Mouse (Mus musculus): Measurements from ENCODE around the gene Ntn4. TPM values are rescaled to one million over a fixed set of nuclear protein-coding genes. Genes with fewer than 3 reads are reported as not detected.

Ntn4 gene
- polyA plus RNA-seq, 1 experiment from 2014 or later: 0.70 TPM

DNA sequence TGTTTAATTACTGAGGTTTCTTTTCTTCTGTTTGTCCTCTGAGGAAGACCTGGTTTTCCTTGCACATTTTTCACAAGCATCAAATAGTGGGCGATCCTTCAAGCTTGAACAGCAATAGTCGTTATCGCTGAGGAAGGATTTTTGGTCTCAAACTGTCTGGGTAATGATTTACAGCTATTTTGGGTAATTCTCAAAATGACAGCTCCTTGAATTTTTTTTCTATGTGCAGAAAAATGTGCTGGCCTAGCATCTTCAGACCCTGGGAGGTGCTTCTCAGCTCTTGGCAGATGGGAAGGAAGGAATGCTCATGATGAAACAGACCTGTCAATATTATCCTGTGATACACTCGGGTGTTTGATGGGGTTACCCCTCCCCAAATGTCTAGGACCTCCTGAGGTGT, 63.5 kb downstream of the Ntn4 start:
- H3K4me2 ChIP-seq (replicated peaks): no peak overlapping the region
- ATAC-seq (ENCODE audit: low FRiP score) (no peak), DNase-seq (ENCODE audit: low spot score) (no peak)
- H3K36me3 ChIP-seq (replicated peaks; ENCODE audit: control insufficient read depth, insufficient read depth): peaks cover under 1% of the 10 kb centered on the region; the same call in 1 of the 2 replicates
- 87% methylated on average over 4 of the region's 4 CpGs for WGBS
- 0 out of 2 replicates have a peak, but pooled peaks cover 6% of the 10 kb centered on the region for H3K4me1 ChIP-seq (replicated peaks; ENCODE audit: control insufficient read depth, insufficient read depth, low read length)
- no peaks in the 10 kb centered on the region for H3K9me3 ChIP-seq (ENCODE audit: control insufficient read depth, low read length)
- H3K4me3 ChIP-seq (replicated peaks; ENCODE audit: low read length): no peak overlapping the region
- H3K27me3 ChIP-seq (ENCODE audit: control insufficient read depth, insufficient read depth, low read length): no peaks in the 10 kb centered on the region
- no peak overlapping the region for H3K9ac ChIP-seq
- H3K27ac ChIP-seq: no peak overlapping the region

GRCm38 (mm10) chr10:93707149-93708075, 66.9 kb downstream of the Ntn4 start:
- no peak for ATAC-seq (ENCODE audit: low FRiP score)

GRCm38 (mm10) chr10:93708076-93708473, 67.6 kb downstream of the Ntn4 start:
- Histone ChIP-seq H3K36me3 (replicated peaks; ENCODE audit: control insufficient read depth, insufficient read depth) (peaks cover 24% of the 10 kb centered on the region), H3K27me3 (ENCODE audit: control insufficient read depth, insufficient read depth, low read length) (no peaks in the 10 kb centered on the region), H3K9ac (no peak overlapping the region), H3K4me2 (replicated peaks) (no peak overlapping the region), H3K4me3 (replicated peaks; ENCODE audit: low read length) (no peak overlapping the region), H3K4me1 (replicated peaks; ENCODE audit: control insufficient read depth, insufficient read depth, low read length) (no peaks in the 10 kb centered on the region), H3K27ac (no peak overlapping the region), H3K9me3 (ENCODE audit: control insufficient read depth, low read length) (no peaks in the 10 kb centered on the region)
- 86% methylated on average over 6 of the region's 6 CpGs for WGBS
- ATAC-seq (ENCODE audit: low FRiP score) (no peak), DNase-seq (ENCODE audit: low spot score) (no peak)

More at GRCm38 (mm10) chr10:93707149-93708075, 66.9 kb downstream of the Ntn4 start:
- Histone ChIP-seq H3K4me1 (replicated peaks; ENCODE audit: control insufficient read depth, insufficient read depth, low read length) (no peaks in the 10 kb centered on the region), H3K27me3 (ENCODE audit: control insufficient read depth, insufficient read depth, low read length) (no peaks in the 10 kb centered on the region), H3K9me3 (ENCODE audit: control insufficient read depth, low read length) (no peaks in the 10 kb centered on the region), H3K4me2 (replicated peaks) (no peak overlapping the region), H3K4me3 (replicated peaks; ENCODE audit: low read length) (no peak overlapping the region), H3K27ac (no peak overlapping the region), H3K36me3 (replicated peaks; ENCODE audit: control insufficient read depth, insufficient read depth) (peaks cover 24% of the 10 kb centered on the region), H3K9ac (no peak overlapping the region)
- WGBS: 67% methylated on average over 21 of the region's 21 CpGs
- DNase-seq (ENCODE audit: low spot score): no peak

DNA sequence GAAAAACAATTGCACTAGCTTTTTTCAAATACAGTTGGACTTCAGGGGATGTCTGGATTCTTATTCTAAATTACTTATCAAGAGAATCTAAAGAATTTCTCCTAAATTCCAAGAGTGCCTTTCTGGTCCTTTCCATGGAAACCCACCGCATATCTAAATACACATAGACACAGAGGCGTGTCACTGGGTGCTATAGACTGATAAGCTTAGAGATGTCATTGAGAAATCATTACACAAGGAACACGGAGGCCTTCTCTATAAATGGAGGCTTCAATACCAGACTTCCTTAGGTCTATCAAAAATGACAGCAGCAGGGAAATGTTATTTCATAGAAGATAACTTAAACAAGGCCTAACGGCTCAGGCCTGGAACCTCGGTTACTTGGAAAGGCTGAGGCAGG, 68.0 kb downstream of the Ntn4 start:
- DNase-seq (ENCODE audit: low spot score) (no peak), ATAC-seq (ENCODE audit: low FRiP score) (no peak)
- Histone ChIP-seq H3K27me3 (ENCODE audit: control insufficient read depth, insufficient read depth, low read length) (no peaks in the 10 kb centered on the region), H3K27ac (no peak overlapping the region), H3K4me3 (replicated peaks; ENCODE audit: low read length) (no peak overlapping the region), H3K9me3 (ENCODE audit: control insufficient read depth, low read length) (no peaks in the 10 kb centered on the region), H3K36me3 (replicated peaks; ENCODE audit: control insufficient read depth, insufficient read depth) (peaks cover 24% of the 10 kb centered on the region), H3K4me2 (replicated peaks) (no peak overlapping the region), H3K9ac (no peak overlapping the region), H3K4me1 (replicated peaks; ENCODE audit: control insufficient read depth, insufficient read depth, low read length) (no peaks in the 10 kb centered on the region)
- 94% methylated on average over 5 of the region's 5 CpGs for WGBS

DNA sequence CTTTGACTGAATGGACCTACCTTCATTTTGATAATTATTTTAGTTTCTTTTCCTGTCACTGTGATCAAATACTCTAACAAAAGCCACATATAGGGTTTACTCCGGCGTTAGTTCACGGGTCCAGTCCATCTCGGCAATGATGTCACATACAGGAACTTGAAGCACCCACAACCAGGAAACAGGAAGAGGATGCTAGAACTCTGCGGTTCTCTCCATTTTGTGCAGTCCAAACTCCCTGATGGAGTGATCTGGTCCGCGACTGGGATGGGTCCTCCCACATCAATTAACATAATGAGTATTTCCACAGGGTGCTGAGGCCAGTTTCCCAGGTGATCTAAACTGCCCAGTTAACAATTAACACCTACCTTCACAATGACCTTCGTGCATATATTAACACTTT, 69.1 kb downstream of the Ntn4 start:
- Histone ChIP-seq H3K9me3 (ENCODE audit: control insufficient read depth, low read length) (no peaks in the 10 kb centered on the region), H3K27me3 (ENCODE audit: control insufficient read depth, insufficient read depth, low read length) (no peaks in the 10 kb centered on the region), H3K4me3 (replicated peaks; ENCODE audit: low read length) (no peak overlapping the region), H3K9ac (no peak overlapping the region), H3K4me1 (replicated peaks; ENCODE audit: control insufficient read depth, insufficient read depth, low read length) (no peaks in the 10 kb centered on the region), H3K36me3 (replicated peaks; ENCODE audit: control insufficient read depth, insufficient read depth) (peaks cover 24% of the 10 kb centered on the region), H3K4me2 (replicated peaks) (no peak overlapping the region), H3K27ac (no peak overlapping the region)
- WGBS: 94% methylated on average over 8 of the region's 8 CpGs
- ATAC-seq (ENCODE audit: low FRiP score) (no peak), DNase-seq (ENCODE audit: low spot score) (no peak)

DNA sequence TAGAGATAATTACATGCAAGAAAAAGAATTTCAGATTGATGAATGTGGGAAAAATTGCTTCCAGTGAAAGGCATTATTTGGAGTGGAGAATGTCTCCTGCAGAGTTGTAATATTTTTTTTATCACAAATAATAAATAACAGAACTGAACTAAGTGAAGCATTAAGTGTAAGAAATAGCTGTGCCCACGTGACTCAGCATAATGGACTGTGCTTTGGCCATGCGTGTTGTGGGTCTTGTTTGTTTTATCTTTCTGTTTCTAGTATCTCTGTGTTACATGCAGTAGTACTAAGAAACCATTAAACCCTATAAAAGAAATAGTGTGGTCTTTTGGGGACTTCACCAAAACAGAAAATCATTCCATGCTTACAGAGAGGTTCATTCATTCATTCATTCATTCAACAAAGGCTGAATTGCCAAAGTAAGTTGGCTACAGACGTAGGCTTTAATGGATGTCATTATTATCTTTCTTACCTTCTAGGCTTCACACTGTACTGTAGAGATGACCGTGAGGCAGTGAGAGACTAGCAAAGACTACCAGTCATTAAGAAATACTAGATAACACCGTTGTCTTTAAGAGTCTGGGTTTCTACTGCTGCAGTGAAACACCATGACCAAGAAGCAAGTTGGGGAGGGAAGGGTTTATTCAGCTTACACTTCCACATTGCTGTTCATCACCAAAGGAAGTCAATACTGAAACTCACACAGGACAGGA, 81.3 kb downstream of the Ntn4 start:
- Histone ChIP-seq H3K4me2 (replicated peaks) (no peak overlapping the region), H3K4me1 (replicated peaks; ENCODE audit: control insufficient read depth, insufficient read depth, low read length) (no peaks in the 10 kb centered on the region), H3K9ac (no peak overlapping the region), H3K36me3 (replicated peaks; ENCODE audit: control insufficient read depth, insufficient read depth) (0 out of 2 replicates have a peak, but pooled peaks cover 5% of the 10 kb centered on the region), H3K4me3 (replicated peaks; ENCODE audit: low read length) (no peak overlapping the region), H3K9me3 (ENCODE audit: control insufficient read depth, low read length) (no peaks in the 10 kb centered on the region), H3K27me3 (ENCODE audit: control insufficient read depth, insufficient read depth, low read length) (no peaks in the 10 kb centered on the region), H3K27ac (no peak overlapping the region)
- no peak for DNase-seq (ENCODE audit: low spot score)
- 88% methylated on average over 5 of the region's 5 CpGs for WGBS
- no peak for ATAC-seq (ENCODE audit: low FRiP score)

DNA sequence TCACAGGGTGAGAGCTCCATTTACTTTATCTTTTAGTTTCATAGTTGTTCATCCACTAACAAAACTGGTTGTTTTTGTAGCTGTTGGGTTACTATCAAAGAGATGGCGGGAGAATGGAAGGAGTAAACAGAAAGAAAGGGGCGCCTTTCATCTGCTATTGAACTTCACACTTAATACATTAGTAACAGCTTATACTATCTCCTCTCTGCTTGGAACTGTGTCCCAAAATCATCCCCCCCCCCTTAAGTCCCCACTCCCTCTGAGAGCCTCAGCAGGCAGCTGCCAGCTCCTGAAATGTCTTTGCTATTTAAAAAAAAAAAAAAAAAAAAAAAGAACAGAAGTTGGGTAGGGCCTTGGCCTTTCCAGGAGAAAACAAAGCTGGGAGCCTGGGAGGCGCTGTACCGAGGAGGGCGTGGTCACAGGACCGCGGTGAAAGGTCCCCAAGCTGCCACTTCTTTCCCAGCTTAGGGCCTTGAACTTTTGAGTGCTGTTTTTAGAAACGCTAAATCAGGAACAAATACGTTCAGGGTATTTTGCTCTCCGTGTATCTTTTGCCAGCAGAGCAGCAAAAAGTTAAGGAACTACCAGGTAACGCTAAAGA, 83.6 kb downstream of the Ntn4 start:
- 12% methylated on average over 11 of the region's 11 CpGs for WGBS
- no peak overlapping the region for H3K9ac ChIP-seq
- 0 out of 2 replicates have a peak, but pooled peaks cover 1% of the 10 kb centered on the region for H3K36me3 ChIP-seq (replicated peaks; ENCODE audit: control insufficient read depth, insufficient read depth)
- no peaks in the 10 kb centered on the region for H3K27me3 ChIP-seq (ENCODE audit: control insufficient read depth, insufficient read depth, low read length)
- no peaks in the 10 kb centered on the region for H3K4me1 ChIP-seq (replicated peaks; ENCODE audit: control insufficient read depth, insufficient read depth, low read length)
- no peaks in the 10 kb centered on the region for H3K9me3 ChIP-seq (ENCODE audit: control insufficient read depth, low read length)
- no peak overlapping the region for H3K4me3 ChIP-seq (replicated peaks; ENCODE audit: low read length)
- no peak for ATAC-seq (ENCODE audit: low FRiP score)
- DNase-seq (ENCODE audit: low spot score): no peak
- H3K4me2 ChIP-seq (replicated peaks): no peak overlapping the region
- H3K27ac ChIP-seq: no peak overlapping the region

GRCm38 (mm10) chr10:93728131-93728530, 87.7 kb downstream of the Ntn4 start:
- Histone ChIP-seq H3K4me3 (replicated peaks; ENCODE audit: low read length) (no peak overlapping the region), H3K27ac (no peak overlapping the region), H3K9ac (no peak overlapping the region), H3K4me2 (replicated peaks) (no peak overlapping the region), H3K27me3 (ENCODE audit: control insufficient read depth, insufficient read depth, low read length) (no peaks in the 10 kb centered on the region), H3K4me1 (replicated peaks; ENCODE audit: control insufficient read depth, insufficient read depth, low read length) (no peaks in the 10 kb centered on the region), H3K9me3 (ENCODE audit: control insufficient read depth, low read length) (no peaks in the 10 kb centered on the region), H3K36me3 (replicated peaks; ENCODE audit: control insufficient read depth, insufficient read depth) (no peaks in the 10 kb centered on the region)
- ATAC-seq (ENCODE audit: low FRiP score) (no peak), DNase-seq (ENCODE audit: low spot score) (no peak)
- WGBS: 37% methylated on average over 5 of the region's 5 CpGs

- no peak overlapping the region for H3K9ac ChIP-seq
- H3K4me1 ChIP-seq (replicated peaks; ENCODE audit: control insufficient read depth, insufficient read depth, low read length): no peaks in the 10 kb centered on the region
- H3K4me2 ChIP-seq (replicated peaks): no peak overlapping the region
- H3K4me3 ChIP-seq (replicated peaks; ENCODE audit: low read length): no peak overlapping the region
- WGBS: 86% methylated on average over 6 of the region's 6 CpGs
- no peak for DNase-seq (ENCODE audit: low spot score)
- no peak overlapping the region for H3K27ac ChIP-seq
- no peak for ATAC-seq (ENCODE audit: low FRiP score)
- H3K9me3 ChIP-seq (ENCODE audit: control insufficient read depth, low read length): no peaks in the 10 kb centered on the region
- peaks cover 5% of the 10 kb centered on the region; the same call in 1 of the 2 replicates for H3K36me3 ChIP-seq (replicated peaks; ENCODE audit: control insufficient read depth, insufficient read depth)
- H3K27me3 ChIP-seq (ENCODE audit: control insufficient read depth, insufficient read depth, low read length): no peaks in the 10 kb centered on the region
These were observed 90.0 kb downstream of the Ntn4 start for GRCm38 (mm10) chr10:93730514-93730913.
